25 mouse cellular contexts compared by ENCODE assay signal in genomic region chr9:77382514-77382913, GRCm38 (mm10). TPM values are rescaled to one million over a fixed set of nuclear protein-coding genes. Genes with fewer than 3 reads are reported as not detected.
DNase-seq lines count a peak whose midpoint lies in the region; ATAC-seq lines count a peak whose summit lies in the region.
"Had no signal": no experiment of that assay in that cellular context is flagged by ENCODE, and none has a peak within 500 bp of the region (broad histone marks: within the 10 kb centered on the region; RNA-seq: fewer than 3 reads in every experiment).

No protein-coding gene starts in this region.

- WGBS in kidney, embryonic 15.5 days, result 40% methylated on average over 3 of the region's 3 CpGs
- 42% methylated on average over 3 of the region's 3 CpGs for WGBS in neural tube, embryonic 12.5 days
- WGBS in neural tube, embryonic 15.5 days, result 52% methylated on average over 3 of the region's 3 CpGs

- no peak overlapping the region for H3K9ac ChIP-seq in kidney, embryonic 15.5 days
- no peak overlapping the region for H3K9ac ChIP-seq in neural tube, embryonic 12.5 days
- no peak overlapping the region for H3K9ac ChIP-seq in neural tube, embryonic 15.5 days (replicated peaks)
- H3K9ac ChIP-seq: embryonic facial prominence, embryonic 15.5 days; hindbrain, embryonic 12.5 days had no signal

- no peak overlapping the region for H3K4me3 ChIP-seq in kidney, embryonic 15.5 days (replicated peaks)
- no peak overlapping the region for H3K4me3 ChIP-seq in neural tube, embryonic 12.5 days
- H3K4me3 ChIP-seq in neural tube, embryonic 15.5 days (replicated peaks), result no peak overlapping the region
- H3K4me3 ChIP-seq: embryonic facial prominence, embryonic 15.5 days; erythroblast, embryonic 14.5 days; forebrain, embryonic 10.5 days; gastrocnemius, adult 2 months; heart, embryonic 10.5 days; hindbrain, embryonic 12.5 days had no signal

- H3K4me2 ChIP-seq in kidney, embryonic 15.5 days, result no peak overlapping the region
- no peak overlapping the region for H3K4me2 ChIP-seq in neural tube, embryonic 12.5 days (replicated peaks)
- H3K4me2 ChIP-seq in neural tube, embryonic 15.5 days, result no peak overlapping the region
- H3K4me2 ChIP-seq: embryonic facial prominence, embryonic 15.5 days; hindbrain, embryonic 12.5 days had no signal

- H3K4me1 ChIP-seq in kidney, embryonic 15.5 days, result 0 out of 2 replicates have a peak, but pooled peaks cover 5% of the 10 kb centered on the region
- H3K4me1 ChIP-seq in neural tube, embryonic 12.5 days, result no peaks in the 10 kb centered on the region
- 0 out of 2 replicates have a peak, but pooled peaks cover 6% of the 10 kb centered on the region for H3K4me1 ChIP-seq in neural tube, embryonic 15.5 days
- H3K4me1 ChIP-seq: embryonic facial prominence, embryonic 15.5 days; forebrain, embryonic 10.5 days; hindbrain, embryonic 12.5 days had no signal

- H3K27me3 ChIP-seq in kidney, embryonic 15.5 days, result no peaks in the 10 kb centered on the region
- no peaks in the 10 kb centered on the region for H3K27me3 ChIP-seq in neural tube, embryonic 12.5 days (replicated peaks)
- H3K27me3 ChIP-seq in neural tube, embryonic 15.5 days (replicated peaks), result 0 out of 2 replicates have a peak, but pooled peaks cover 2% of the 10 kb centered on the region
- H3K27me3 ChIP-seq: embryonic facial prominence, embryonic 15.5 days; hindbrain, embryonic 12.5 days had no signal

- no peaks in the 10 kb centered on the region for H3K9me3 ChIP-seq in kidney, embryonic 15.5 days (replicated peaks)
- H3K9me3 ChIP-seq in neural tube, embryonic 12.5 days, result no peaks in the 10 kb centered on the region
- no peaks in the 10 kb centered on the region for H3K9me3 ChIP-seq in neural tube, embryonic 15.5 days (replicated peaks)
- H3K9me3 ChIP-seq: embryonic facial prominence, embryonic 15.5 days; forebrain, embryonic 10.5 days; heart, embryonic 10.5 days; hindbrain, embryonic 12.5 days had no signal

- no peaks in the 10 kb centered on the region for H3K36me3 ChIP-seq in kidney, embryonic 15.5 days
- no peaks in the 10 kb centered on the region for H3K36me3 ChIP-seq in neural tube, embryonic 12.5 days
- H3K36me3 ChIP-seq in neural tube, embryonic 15.5 days, result no peaks in the 10 kb centered on the region
- H3K36me3 ChIP-seq: embryonic facial prominence, embryonic 15.5 days; forebrain, embryonic 10.5 days; heart, embryonic 10.5 days; hindbrain, embryonic 12.5 days had no signal

- no peak overlapping the region for H3K27ac ChIP-seq in kidney, embryonic 15.5 days
- no peak overlapping the region for H3K27ac ChIP-seq in neural tube, embryonic 12.5 days
- H3K27ac ChIP-seq in neural tube, embryonic 15.5 days (replicated peaks), result no peak overlapping the region
- H3K27ac ChIP-seq: embryonic facial prominence, embryonic 15.5 days; forebrain, embryonic 10.5 days; gastrocnemius, adult 2 months; heart, embryonic 10.5 days; hindbrain, embryonic 12.5 days had no signal

- DNase-seq in heart, adult 11 months, result peak; percentile 79
- DNase-seq in heart, adult 8-10 months (ENCODE audit: low spot score), result no peak
- DNase-seq in kidney, postnatal 36 days, result no peak
- DNase-seq in yolk sac, embryonic 10.5 days (ENCODE audit: low spot score), result peak; percentile 59
- DNase-seq in layer of hippocampus, postnatal 10 days (ENCODE audit: low spot score in 2 of 2), result no peak
- DNase-seq: adrenal gland, adult 2 months; adrenal gland, postnatal 25 days; cerebellum, adult 18-20 months; cerebellum, adult 9-11 months; cerebellum, postnatal 36 days; gastrocnemius, adult 2 months; gastrocnemius, postnatal 25 days; heart, postnatal 10 days; heart, postnatal 4 days had no signal

- ATAC-seq in kidney, embryonic 15.5 days (replicated peaks; ENCODE audit: low FRiP score), result 0 out of 2 replicates have a peak, but pooled peaks have one; percentile 17
- 0 out of 2 replicates have a peak, but pooled peaks have one; percentile 43 for ATAC-seq in neural tube, embryonic 12.5 days (ENCODE audit: low FRiP score, low read depth)
- no peak for ATAC-seq in neural tube, embryonic 15.5 days (ENCODE audit: low FRiP score)
- ATAC-seq: forebrain, embryonic 14.5 days had no signal

RNA-seq across cellular contexts. Expression of gene Mlip, which starts 29.7 kb away (rescaled TPM):
- total RNA-seq in heart, adult 8-10 months (2022), result 100 to 1,000 TPM; 140 to 171 (median 168) TPM
- polyA plus RNA-seq in kidney, embryonic 15.5 days (2015; fragmentation: Nextera tagmentation; extraction: Ambion mirVana), result 0.31 and 1.1 TPM in 2 replicates
- 0.09 and 0.40 TPM in 2 replicates for polyA plus RNA-seq in neural tube, embryonic 12.5 days (2016; fragmentation: Nextera tagmentation; extraction: Ambion mirVana)
- 1.4 and 1.8 TPM in 2 replicates for polyA plus RNA-seq in neural tube, embryonic 15.5 days (2015; fragmentation: Nextera tagmentation; extraction: Ambion mirVana)
- total RNA-seq in layer of hippocampus, postnatal 10 days (2021), result 10 to 100 TPM; 54.5 to 60.9 TPM
- total RNA-seq: ES-E14; granulocyte monocyte progenitor cell, adult 5-6 weeks had no signal
- polyA plus RNA-seq: adrenal gland, adult 2 months; forebrain, embryonic 10.5 days had no signal

Comparison
In these comparisons a context has a peak if more than half of its experiments do, and no peak if none do; other contexts are left out.
1. DNase-seq: peak in heart, adult 11 months (single experiment) and yolk sac, embryonic 10.5 days (single experiment); none in heart, adult 8-10 months (single experiment), kidney, postnatal 36 days (0 of 2) and layer of hippocampus, postnatal 10 days (0 of 2).